Mouse (Mus musculus) stomach, embryonic 15.5 days (tissue): Measurements from ENCODE around the gene Ogfrl1. TPM values are rescaled to one million over a fixed set of nuclear protein-coding genes. Genes with fewer than 3 reads are reported as not detected.
A peak's percentile ranks its signal among the peaks of the same experiment; 100 is the strongest.
"Not testable (repeated sequence)": the region's sequence is repeated elsewhere in the genome, so short reads cannot be mapped to it uniquely, and the experiment has no call there.

Source experiments
- ATAC-seq: fragments of 200-750 bp; cut with Nextera tagmentation; 2 replicates; pipeline ENCODE4 v1.8.0; 2017; ENCODE audit warnings: low read depth, moderate number of reproducible peaks, moderate TSS enrichment; ENCODE audit not compliant: insufficient read depth, low FRiP score
- H3K27ac ChIP-seq: fragments of 300-500 bp; sonication (generic); 2 replicates; pipeline ENCODE4 v1.5.1; 2015; ENCODE audit warnings: mild to moderate bottlenecking, inconsistent platforms
- H3K27me3 ChIP-seq: fragments of 300-500 bp; sonication (generic); replicated peaks from 2 replicates; pipeline ENCODE4 v1.6.1; 2015; ENCODE audit warnings: inconsistent platforms
- H3K36me3 ChIP-seq: fragments of 300-500 bp; sonication (generic); 2 replicates; pipeline ENCODE4 v1.6.1; 2015; ENCODE audit warnings: inconsistent platforms
- H3K4me1 ChIP-seq: fragments of 300-500 bp; sonication (generic); 2 replicates; pipeline ENCODE4 v1.6.1; 2015; ENCODE audit warnings: inconsistent platforms
- H3K4me2 ChIP-seq: fragments of 300-500 bp; sonication (generic); 2 replicates; pipeline ENCODE4 v1.6.1; 2015; ENCODE audit warnings: mild to moderate bottlenecking, inconsistent platforms
- H3K4me3 ChIP-seq: fragments of 300-500 bp; sonication (generic); replicated peaks from 2 replicates; pipeline ENCODE4 v1.5.1; 2015; ENCODE audit warnings: inconsistent platforms
- H3K9ac ChIP-seq: fragments of 300-500 bp; sonication (generic); 2 replicates; pipeline ENCODE4 v1.6.1; 2015; ENCODE audit warnings: inconsistent platforms
- H3K9me3 ChIP-seq: fragments of 300-500 bp; sonication (generic); 2 replicates; pipeline ENCODE4 v1.6.1; 2016; ENCODE audit warnings: inconsistent platforms
- WGBS: fragments of 180-500 bp; shearing (Covaris S2); methylation state at CpG from one replicate; pipeline ENCODE4 v1.1.7; 2015; 5-methylcytosine and 5-hydroxymethylcytosine counted together
- polyA plus RNA-seq: library from polyadenylated mRNA; unstranded; fragments of >200 nt; fragmentation: Nextera tagmentation; extraction: Ambion mirVana; gene quantifications from 2 replicates; pipeline ENCODE4 v1.2.1, GENCODE M21; 2015

Gene Ogfrl1
- polyA plus RNA-seq, result 8.2 and 9.2 TPM in 2 replicates

DNA sequence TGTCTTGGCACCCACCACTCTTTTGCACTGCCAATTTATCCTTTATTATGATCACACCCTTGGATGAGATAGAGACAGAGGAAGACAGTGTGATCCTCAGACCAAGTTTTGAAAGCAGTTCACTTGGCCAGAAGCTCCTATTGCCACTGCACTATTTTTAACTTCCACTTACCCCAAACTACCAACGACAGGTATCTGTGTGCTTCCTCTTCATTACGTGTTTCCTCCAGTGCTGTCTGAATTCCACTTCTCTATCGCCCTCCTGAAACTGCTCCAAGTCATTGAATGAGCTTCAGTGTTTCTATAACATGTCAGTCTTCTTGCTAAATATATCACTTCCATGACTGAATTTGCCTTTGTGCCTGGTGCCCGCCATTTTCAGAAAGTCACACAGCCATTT, at the start of gene Ogfrl1:
Ogfrl1 (minus strand) TSS at position 150 of the 400 bp plus-strand sequence.
- no peak for ATAC-seq
- Histone ChIP-seq H3K4me2 (no peak within 1 kb of the TSS), H3K27ac (no peak within 1 kb of the TSS), H3K4me3 (no peak within 1 kb of the TSS), H3K9me3 (no peaks in the 10 kb centered on the region), H3K36me3 (no peaks in the 10 kb centered on the region), H3K4me1 (no peaks in the 10 kb centered on the region), H3K27me3 (no peaks in the 10 kb centered on the region), H3K9ac (no peak within 1 kb of the TSS)
- WGBS, result 79% methylated on average over 4 of the region's 4 CpGs

DNA sequence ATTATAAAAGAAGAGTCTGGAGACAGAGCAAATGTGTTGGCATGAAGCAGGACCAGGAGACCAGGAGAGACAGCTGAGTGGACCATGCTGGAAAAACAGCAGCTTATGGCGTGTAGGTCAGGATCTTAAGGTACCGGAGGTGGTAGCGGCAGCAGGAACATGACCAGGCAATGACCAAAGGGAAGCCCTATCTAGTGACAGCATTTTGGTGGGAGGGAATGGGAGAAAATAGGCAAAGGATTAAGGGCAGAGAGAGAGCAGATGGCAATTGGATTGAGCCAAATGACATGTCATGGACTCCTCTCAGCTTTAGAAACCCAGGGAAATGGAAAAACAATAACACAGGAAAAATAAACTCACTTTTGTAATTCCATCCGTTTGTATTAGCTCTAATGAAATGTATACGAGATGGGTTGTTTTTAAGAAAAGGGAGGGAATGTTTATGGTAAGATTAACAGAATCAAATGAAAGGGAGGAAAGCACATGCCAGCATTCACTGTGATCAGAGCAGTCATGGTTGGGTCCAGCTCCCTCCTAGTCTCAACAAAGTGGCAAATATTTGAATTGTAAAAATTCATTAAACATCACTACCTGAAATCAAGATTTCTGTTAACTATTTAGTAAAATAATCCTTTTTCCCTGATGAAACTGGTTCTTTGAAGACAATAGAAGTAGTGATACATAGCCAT, 48.3 kb upstream of the Ogfrl1 start:
- Histone ChIP-seq H3K27me3 (no peaks in the 10 kb centered on the region), H3K27ac (no peak overlapping the region), H3K36me3 (no peaks in the 10 kb centered on the region), H3K4me2 (no peak overlapping the region), H3K9ac (no peak overlapping the region), H3K4me3 (no peak overlapping the region), H3K4me1 (no peaks in the 10 kb centered on the region), H3K9me3 (no peaks in the 10 kb centered on the region)
- 70% methylated on average over 5 of the region's 5 CpGs for WGBS
- no peak for ATAC-seq

DNA sequence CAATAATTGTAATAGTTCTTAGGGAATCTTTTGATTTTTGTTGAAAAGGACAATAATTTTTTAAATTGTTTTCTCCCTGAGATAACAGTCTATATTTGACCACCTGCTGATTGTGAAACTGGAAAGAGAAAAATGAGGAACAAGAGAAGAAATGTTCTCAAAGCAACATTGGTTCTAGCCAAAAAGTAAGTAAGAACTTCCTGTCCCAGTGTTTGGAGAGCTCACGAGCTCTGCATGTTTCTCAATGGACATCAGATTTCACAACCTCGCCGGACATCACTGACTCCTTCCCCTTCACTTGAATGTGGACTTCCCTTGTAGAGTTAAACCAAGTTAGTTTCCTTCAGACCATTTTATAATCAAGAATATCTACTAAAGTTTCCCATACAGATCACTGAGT, 36.0 kb upstream of the Ogfrl1 start:
- Histone ChIP-seq H3K4me3 (no peak overlapping the region), H3K9ac (no peak overlapping the region), H3K36me3 (no peaks in the 10 kb centered on the region), H3K9me3 (no peaks in the 10 kb centered on the region), H3K4me1 (no peaks in the 10 kb centered on the region), H3K27ac (no peak overlapping the region), H3K4me2 (no peak overlapping the region), H3K27me3 (no peaks in the 10 kb centered on the region)
- WGBS, result 70% methylated on average over 3 of the region's 3 CpGs
- no peak for ATAC-seq

DNA sequence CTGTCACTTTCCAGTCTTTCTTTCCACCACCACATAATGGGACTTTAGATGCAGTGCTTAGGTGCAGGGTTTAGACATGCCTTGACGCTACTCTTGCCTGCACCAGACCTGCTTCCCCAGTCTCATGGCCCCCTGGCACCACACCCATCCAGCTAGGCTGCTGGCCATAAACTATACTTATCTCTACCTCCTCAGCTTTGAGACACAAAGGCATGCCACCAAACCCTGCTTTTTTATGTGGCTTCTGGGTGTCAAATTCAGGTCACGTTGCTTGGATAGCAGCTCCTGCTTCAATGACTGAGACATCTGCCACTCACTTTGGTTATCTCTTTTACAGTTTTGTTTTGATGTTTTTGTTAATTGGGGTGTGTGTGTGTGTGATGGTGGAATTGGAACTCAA, 28.9 kb upstream of the Ogfrl1 start:
- WGBS, result 88% methylated on average over 2 of the region's 2 CpGs
- H3K27ac ChIP-seq, result no peak overlapping the region
- no peaks in the 10 kb centered on the region for H3K4me1 ChIP-seq
- no peak overlapping the region for H3K4me3 ChIP-seq
- H3K27me3 ChIP-seq, result no peaks in the 10 kb centered on the region
- H3K9ac ChIP-seq, result no peak overlapping the region
- H3K9me3 ChIP-seq, result no peaks in the 10 kb centered on the region
- H3K36me3 ChIP-seq, result no peaks in the 10 kb centered on the region
- no peak overlapping the region for H3K4me2 ChIP-seq
- peak; percentile 79 for ATAC-seq

DNA sequence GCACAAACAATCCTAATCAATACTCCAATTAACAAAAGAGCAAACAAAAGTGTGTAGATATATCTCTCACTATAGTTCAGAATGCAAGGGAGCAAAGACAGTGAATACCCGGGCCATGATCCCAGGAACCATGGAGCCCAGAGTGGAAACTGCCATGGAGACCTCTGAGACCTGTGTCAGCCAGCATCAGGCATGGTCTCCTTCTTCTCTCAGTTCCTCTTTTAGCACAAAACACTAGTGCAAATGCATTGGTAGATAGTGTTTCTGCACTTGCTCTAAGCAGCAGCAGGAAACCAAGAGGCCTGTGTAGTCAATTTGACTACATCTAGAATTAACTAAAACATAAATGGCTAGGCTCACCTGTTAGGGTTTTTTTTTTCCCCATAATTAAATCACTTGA, 21.4 kb upstream of the Ogfrl1 start:
- H3K36me3 ChIP-seq, result no peaks in the 10 kb centered on the region
- no peaks in the 10 kb centered on the region for H3K27me3 ChIP-seq
- WGBS, result 90% methylated on average over 1 of the region's 1 CpGs
- H3K4me1 ChIP-seq, result no peaks in the 10 kb centered on the region
- no peak overlapping the region for H3K27ac ChIP-seq
- H3K9me3 ChIP-seq, result no peaks in the 10 kb centered on the region
- H3K9ac ChIP-seq, result no peak overlapping the region
- no peak for ATAC-seq
- H3K4me3 ChIP-seq, result no peak overlapping the region
- no peak overlapping the region for H3K4me2 ChIP-seq

DNA sequence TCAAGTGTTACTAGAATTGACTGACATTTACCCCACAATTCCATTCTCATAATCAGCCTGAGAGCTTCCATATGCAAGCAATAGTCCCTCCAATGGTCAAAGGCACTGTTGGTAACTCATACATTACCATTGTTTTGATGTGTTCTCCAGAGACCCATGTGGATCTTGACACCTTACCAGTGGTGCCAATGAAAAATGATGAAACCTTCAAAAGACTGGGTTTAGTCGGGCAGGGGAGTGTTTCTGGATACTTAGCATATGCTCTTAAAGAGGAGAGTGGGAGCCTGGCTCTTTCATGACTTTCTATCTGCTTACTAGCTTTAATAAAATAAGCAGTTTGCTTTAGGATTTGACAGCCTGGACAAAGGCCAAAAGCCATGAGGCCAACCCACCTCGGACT, 20.5 kb upstream of the Ogfrl1 start:
- ATAC-seq, result no peak
- Histone ChIP-seq H3K9ac (no peak overlapping the region), H3K9me3 (no peaks in the 10 kb centered on the region), H3K4me3 (no peak overlapping the region), H3K27ac (no peak overlapping the region), H3K4me1 (no peaks in the 10 kb centered on the region), H3K27me3 (no peaks in the 10 kb centered on the region), H3K4me2 (no peak overlapping the region), H3K36me3 (no peaks in the 10 kb centered on the region)
- 43% methylated on average over 2 of the region's 2 CpGs for WGBS

DNA sequence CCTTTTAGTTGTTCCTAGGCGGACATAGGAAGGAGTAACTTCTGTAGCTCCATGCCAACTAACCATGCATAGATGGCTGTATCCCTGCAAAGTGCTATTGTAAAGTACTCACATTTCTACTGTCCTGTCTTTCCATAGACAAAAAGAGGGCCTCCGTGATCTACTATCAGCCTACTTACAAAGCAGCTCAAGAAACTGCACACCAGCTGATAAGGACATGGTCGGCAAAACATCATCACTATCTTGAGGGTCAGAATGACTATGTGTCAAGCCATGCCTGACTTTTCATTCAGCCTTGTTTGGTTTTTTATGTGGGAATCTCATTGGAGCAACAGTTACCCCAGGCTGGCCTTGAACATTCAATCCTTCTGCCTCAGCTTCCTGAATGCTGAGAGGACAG, 20.0 kb upstream of the Ogfrl1 start:
- Histone ChIP-seq H3K4me1 (no peaks in the 10 kb centered on the region), H3K36me3 (no peaks in the 10 kb centered on the region), H3K27ac (no peak overlapping the region), H3K9ac (no peak overlapping the region), H3K9me3 (no peaks in the 10 kb centered on the region), H3K27me3 (no peaks in the 10 kb centered on the region), H3K4me3 (no peak overlapping the region), H3K4me2 (no peak overlapping the region)
- WGBS, result 79% methylated on average over 3 of the region's 3 CpGs
- peak; percentile 77; the same call in 1 of the 2 replicates for ATAC-seq

DNA sequence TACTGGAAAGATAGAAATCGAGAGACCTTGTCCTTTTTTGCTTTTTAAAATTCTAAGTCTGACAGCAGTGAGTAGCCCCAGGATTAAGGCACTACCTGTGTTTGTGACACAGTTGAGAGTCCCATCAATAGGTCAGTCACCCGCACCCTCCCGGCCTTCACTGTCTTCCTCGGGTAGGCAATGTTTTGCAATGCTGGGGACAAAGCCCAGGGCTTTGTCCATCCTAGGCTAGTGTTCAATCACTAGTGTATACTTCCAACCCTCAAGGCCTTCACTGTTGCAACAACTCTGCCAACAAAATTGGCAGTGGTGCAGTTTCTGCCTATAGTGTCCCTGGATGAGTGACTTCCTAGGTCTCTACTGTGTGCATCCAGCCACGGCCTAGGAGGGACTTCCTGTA, 14.0 kb upstream of the Ogfrl1 start:
- Histone ChIP-seq H3K9ac (no peak overlapping the region), H3K36me3 (no peaks in the 10 kb centered on the region), H3K27ac (no peak overlapping the region), H3K27me3 (no peaks in the 10 kb centered on the region), H3K4me1 (no peaks in the 10 kb centered on the region), H3K4me3 (no peak overlapping the region), H3K4me2 (no peak overlapping the region), H3K9me3 (no peaks in the 10 kb centered on the region)
- ATAC-seq, result no peak
- 86% methylated on average over 5 of the region's 5 CpGs for WGBS

DNA sequence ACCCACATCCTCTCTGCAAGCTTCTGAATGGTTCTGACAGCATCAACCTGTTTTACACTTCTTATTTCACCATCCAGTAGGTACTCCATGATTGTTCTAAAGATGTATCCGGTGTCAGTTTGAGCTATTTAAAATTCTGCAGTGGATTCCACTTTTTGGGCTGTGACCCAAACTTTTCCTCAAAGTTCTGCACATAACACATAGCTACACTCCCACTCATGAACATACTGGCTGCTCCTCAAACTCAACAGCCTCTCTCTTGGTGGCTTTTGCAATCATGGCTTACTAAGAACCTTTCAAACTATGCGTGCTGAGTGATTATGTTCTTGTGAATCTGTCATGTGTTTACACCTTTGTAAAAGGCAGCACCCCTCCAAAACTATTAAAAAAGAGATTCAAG, 12.4 kb upstream of the Ogfrl1 start:
- no peaks in the 10 kb centered on the region for H3K36me3 ChIP-seq
- WGBS, result 78% methylated on average over 2 of the region's 2 CpGs
- H3K4me1 ChIP-seq, result no peaks in the 10 kb centered on the region
- H3K27me3 ChIP-seq, result no peaks in the 10 kb centered on the region
- no peak overlapping the region for H3K27ac ChIP-seq
- no peak for ATAC-seq
- no peaks in the 10 kb centered on the region for H3K9me3 ChIP-seq
- H3K9ac ChIP-seq, result no peak overlapping the region
- H3K4me3 ChIP-seq, result no peak overlapping the region
- no peak overlapping the region for H3K4me2 ChIP-seq

DNA sequence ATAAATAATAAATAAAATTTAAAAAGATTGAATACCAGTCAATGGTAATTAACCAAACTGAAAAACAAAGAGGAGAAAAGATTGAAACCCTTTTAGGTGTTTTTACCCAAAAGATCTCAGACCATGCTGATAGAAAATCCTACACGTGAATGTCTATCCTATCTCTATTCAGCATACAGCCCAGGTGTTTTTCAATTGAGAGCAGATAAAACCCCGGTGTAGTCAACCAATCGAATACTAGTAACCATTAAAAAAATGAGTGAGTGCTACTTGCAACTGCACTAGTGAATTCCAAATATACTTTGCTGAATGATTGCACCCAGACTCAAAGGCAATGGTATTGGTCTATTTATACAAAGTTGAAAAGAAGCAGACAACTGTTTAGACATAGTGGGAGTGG, 4.8 kb upstream of the Ogfrl1 start:
- H3K4me3 ChIP-seq, result no peak overlapping the region
- ATAC-seq, result no peak
- WGBS, result 81% methylated on average over 3 of the region's 3 CpGs

DNA sequence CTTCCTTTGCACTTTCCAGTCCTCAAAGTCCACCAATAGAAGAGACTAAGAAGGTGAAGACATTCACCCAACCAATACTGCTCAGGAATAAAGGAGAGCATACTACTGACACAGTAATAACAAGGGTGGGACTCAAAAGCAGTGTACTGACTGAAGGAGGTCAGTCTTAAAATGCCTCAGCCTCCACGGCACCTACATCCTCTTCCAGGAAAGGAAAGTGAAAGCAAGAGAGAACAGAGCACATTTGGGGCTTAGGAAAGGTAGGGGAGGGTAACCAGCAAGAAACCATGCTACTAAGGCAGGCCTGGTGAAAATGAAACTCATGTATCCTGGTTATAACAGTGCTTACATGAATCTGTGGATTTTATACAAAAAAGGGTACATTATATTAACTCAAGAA, 2.0 kb upstream of the Ogfrl1 start:
- no peak overlapping the region for H3K27ac ChIP-seq
- no peaks in the 10 kb centered on the region for H3K4me1 ChIP-seq
- H3K36me3 ChIP-seq, result no peaks in the 10 kb centered on the region
- no peak overlapping the region for H3K4me3 ChIP-seq
- H3K9ac ChIP-seq, result no peak overlapping the region
- H3K4me2 ChIP-seq, result no peak overlapping the region
- 46% methylated on average over 1 of the region's 1 CpGs for WGBS
- no peak for ATAC-seq
- no peaks in the 10 kb centered on the region for H3K27me3 ChIP-seq
- H3K9me3 ChIP-seq, result no peaks in the 10 kb centered on the region

More for the DNA sequence above, 4.8 kb upstream of the Ogfrl1 start:
- no peaks in the 10 kb centered on the region for H3K36me3 ChIP-seq
- H3K27ac ChIP-seq, result no peak overlapping the region
- H3K4me2 ChIP-seq, result no peak overlapping the region
- no peaks in the 10 kb centered on the region for H3K27me3 ChIP-seq
- H3K4me1 ChIP-seq, result no peaks in the 10 kb centered on the region
- H3K9ac ChIP-seq, result no peak overlapping the region
- H3K9me3 ChIP-seq, result no peaks in the 10 kb centered on the region

DNA sequence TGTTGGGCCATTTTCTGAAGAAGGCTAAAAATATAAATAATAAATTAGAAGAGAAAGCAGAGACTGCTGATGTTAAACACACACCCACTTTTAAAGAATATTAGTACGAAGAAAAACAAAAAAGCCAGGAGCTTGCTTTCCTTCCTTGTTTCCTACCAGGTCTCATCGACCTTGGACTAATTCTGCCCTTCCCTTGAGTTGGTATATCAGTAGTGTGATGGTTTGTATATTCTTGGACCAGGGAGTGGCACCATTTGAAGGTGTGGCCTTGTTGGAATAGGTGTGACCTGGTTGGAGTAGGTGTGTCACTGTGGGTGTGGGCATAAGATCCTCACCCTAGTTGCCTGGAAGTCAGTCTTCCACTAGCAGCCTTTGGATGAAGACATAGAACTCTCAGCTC, 3.2 kb downstream of the Ogfrl1 start:
- H3K36me3 ChIP-seq, ATAC-seq, H3K4me2 ChIP-seq, H3K9me3 ChIP-seq, H3K4me1 ChIP-seq, H3K27me3 ChIP-seq, H3K9ac ChIP-seq, H3K27ac ChIP-seq, H3K4me3 ChIP-seq: not testable (repeated sequence)
- 70% methylated on average over 2 of the region's 2 CpGs for WGBS

DNA sequence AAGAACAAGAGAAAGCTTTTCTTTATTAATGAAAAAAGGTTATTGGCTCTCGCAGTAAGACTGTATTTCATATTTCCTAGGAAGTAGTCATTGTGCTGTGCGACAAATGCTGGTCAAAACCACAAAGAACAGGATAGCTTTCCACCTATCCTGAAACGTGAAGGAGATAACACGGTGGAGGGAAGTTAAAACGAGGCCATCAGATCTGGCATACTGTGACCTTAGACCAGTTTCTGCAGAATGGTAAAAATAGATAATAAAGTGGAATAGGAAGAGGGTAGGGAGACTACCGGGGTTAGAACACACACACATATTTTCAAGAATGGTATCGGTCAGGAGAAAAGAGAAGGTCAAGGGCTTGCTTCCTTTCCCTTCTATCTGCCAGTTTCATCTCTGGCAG, 5.8 kb downstream of the Ogfrl1 start:
- H3K36me3 ChIP-seq, result no peaks in the 10 kb centered on the region
- no peak for ATAC-seq
- H3K4me2 ChIP-seq, result no peak overlapping the region
- H3K27me3 ChIP-seq, result no peaks in the 10 kb centered on the region
- no peak overlapping the region for H3K9ac ChIP-seq
- 76% methylated on average over 7 of the region's 7 CpGs for WGBS
- H3K9me3 ChIP-seq, result no peaks in the 10 kb centered on the region
- no peak overlapping the region for H3K27ac ChIP-seq
- no peaks in the 10 kb centered on the region for H3K4me1 ChIP-seq
- no peak overlapping the region for H3K4me3 ChIP-seq
